ENCODE assay signal across 12 mouse cellular contexts in genomic region chr6:91506036-91506435, GRCm38 (mm10). TPM values are rescaled to one million over a fixed set of nuclear protein-coding genes. Genes with fewer than 3 reads are reported as not detected.
DNase-seq lines count a peak whose midpoint lies in the region; ATAC-seq and TF ChIP-seq lines count a peak whose summit lies in the region.
"Had no signal": no experiment of that assay in that cellular context is flagged by ENCODE, and none has a peak within 500 bp of the region (broad histone marks: within the 10 kb centered on the region; RNA-seq: fewer than 3 reads in every experiment).

No protein-coding gene starts in this region.

- DNase-seq in lung, postnatal 36 days = peak; percentile 34
- no peak for DNase-seq in lung, adult 2 months
- DNase-seq in induced T-regulatory cell, adult 2 months (ENCODE audit: low read depth) = peak; percentile 60
- peak; percentile 76 for DNase-seq in thymus, postnatal 25 days
- DNase-seq in adrenal gland, adult 8-10 months = no peak
- DNase-seq in cerebellum, postnatal 25 days = no peak
- no peak for DNase-seq in heart, postnatal 14 days
- DNase-seq: cerebellum, adult 9-11 months; heart, adult 18-20 months; kidney, adult 11 months had no signal

- no peak for TF ChIP-seq CTCF in lung, adult 2 months (IDR thresholded peaks at IDR 0.05; ENCODE audit: insufficient read depth, low read length)

- H3K4me1 ChIP-seq in lung, adult 2 months (ENCODE audit: control insufficient read depth, insufficient read depth, low read length) = no peaks in the 10 kb centered on the region

- intact Hi-C loops in heart, postnatal 14 days (cut with DNase I) = no loop called here

- no peak for TF ChIP-seq POLR2A in lung, adult 2 months (IDR thresholded peaks at IDR 0.05; ENCODE audit: borderline replicate concordance, extremely low read depth, low read depth, low read length)

- peak; percentile 51; the same call in 1 of the 2 replicates for ATAC-seq in megakaryocyte-erythroid progenitor cell, adult 5-6 weeks (replicated peaks; ENCODE audit: low FRiP score, low TSS enrichment, poor library complexity, severe bottlenecking)

- H3K4me3 ChIP-seq in lung, adult 2 months (replicated peaks; ENCODE audit: extremely low read depth, low read depth, low read length) = no peak overlapping the region
- H3K4me3 ChIP-seq: myocyte had no signal

- WGBS in lung, adult 2 months = 80% methylated on average over 5 of the region's 5 CpGs

RNA-seq across cellular contexts. Expression of gene Xpc, which starts 9.7 kb away (rescaled TPM):
- 12.4 and 17.3 TPM in 2 replicates for polyA plus RNA-seq in lung, adult 2 months (2012; rRNA removed)
- total RNA-seq in megakaryocyte-erythroid progenitor cell, adult 5-6 weeks (2014; fragmentation: Nextera tagmentation) = 8.8 and 10.4 TPM in 2 replicates
- 25.1 and 35.4 TPM in 2 replicates for total RNA-seq in megakaryocyte-erythroid progenitor cell, adult 5-6 weeks (2017)
- 10 to 100 TPM; 19.6 to 24.0 (median 22.6) TPM for total RNA-seq in adrenal gland, adult 8-10 months (2022)
- total RNA-seq in heart, postnatal 14 days (2021) = 10 to 100 TPM; 10.4 to 10.9 TPM

RNA-seq across cellular contexts. Expression of gene Lsm3, which starts 9.7 kb away (rescaled TPM):
- polyA plus RNA-seq in lung, adult 2 months (2012; rRNA removed) = 7.7 and 10.8 TPM in 2 replicates
- total RNA-seq in megakaryocyte-erythroid progenitor cell, adult 5-6 weeks (2014; fragmentation: Nextera tagmentation) = 211 and 214 TPM in 2 replicates
- total RNA-seq in megakaryocyte-erythroid progenitor cell, adult 5-6 weeks (2017) = 372 and 520 TPM in 2 replicates
- total RNA-seq in adrenal gland, adult 8-10 months (2022) = 10 to 100 TPM; 29.6 to 42.9 (median 37.4) TPM
- 10 to 100 TPM; 47.8 to 58.0 TPM for total RNA-seq in heart, postnatal 14 days (2021)

RNA-seq across cellular contexts. Expression of gene Tmem43, which starts 32.5 kb away (rescaled TPM):
- polyA plus RNA-seq in lung, adult 2 months (2012; rRNA removed) = 65.2 and 79.5 TPM in 2 replicates
- 18.7 and 19.4 TPM in 2 replicates for total RNA-seq in megakaryocyte-erythroid progenitor cell, adult 5-6 weeks (2014; fragmentation: Nextera tagmentation)
- total RNA-seq in megakaryocyte-erythroid progenitor cell, adult 5-6 weeks (2017) = 16.0 and 22.4 TPM in 2 replicates
- 10 to 100 TPM; 46.0 to 70.9 (median 60.9) TPM for total RNA-seq in adrenal gland, adult 8-10 months (2022)
- total RNA-seq in heart, postnatal 14 days (2021) = 10 to 100 TPM; 24.3 to 24.9 TPM

RNA-seq across cellular contexts. Expression of gene Chchd4, which starts 32.7 kb away (rescaled TPM):
- 3.5 and 4.4 TPM in 2 replicates for polyA plus RNA-seq in lung, adult 2 months (2012; rRNA removed)
- total RNA-seq in megakaryocyte-erythroid progenitor cell, adult 5-6 weeks (2014; fragmentation: Nextera tagmentation) = 23.1 and 26.8 TPM in 2 replicates
- total RNA-seq in megakaryocyte-erythroid progenitor cell, adult 5-6 weeks (2017) = 24.1 and 24.9 TPM in 2 replicates
- total RNA-seq in adrenal gland, adult 8-10 months (2022) = 10 to 100 TPM; 16.6 to 19.3 (median 18.2) TPM
- total RNA-seq in heart, postnatal 14 days (2021) = 10 to 100 TPM; 12.9 to 15.1 TPM

Comparison
In these comparisons a context has a peak if more than half of its experiments do, and no peak if none do; other contexts are left out.
1. DNase-seq: peak in lung, postnatal 36 days (single experiment), induced T-regulatory cell, adult 2 months (single experiment) and thymus, postnatal 25 days (single experiment); none in lung, adult 2 months (single experiment), adrenal gland, adult 8-10 months (single experiment), cerebellum, postnatal 25 days (0 of 2) and heart, postnatal 14 days (0 of 2).